Mouse (Mus musculus) neural tube, embryonic 14.5 days (tissue): ENCODE measurements around the gene Rtn1. TPM values are rescaled to one million over a fixed set of nuclear protein-coding genes. Genes with fewer than 3 reads are reported as not detected.
A peak's percentile ranks its signal among the peaks of the same experiment; 100 is the strongest.

Experiments used
- ATAC-seq: fragments of 200-750 bp; cut with Nextera tagmentation; 2 replicates; pipeline ENCODE4 v1.8.0; 2017; ENCODE audit warnings: low read depth, mild to moderate bottlenecking, moderate TSS enrichment, moderate library complexity
- H3K27ac ChIP-seq: fragments of 300-500 bp; sonication (generic); 2 replicates; pipeline ENCODE4 v1.5.1; 2014; ENCODE audit warnings: low read depth, mild to moderate bottlenecking, control low read depth, low read length, moderate library complexity, mixed read lengths
- H3K27me3 ChIP-seq: fragments of 300-500 bp; sonication (generic); 2 replicates; pipeline ENCODE4 v1.6.1; 2014; ENCODE audit warnings: low read length; ENCODE audit not compliant: control insufficient read depth, insufficient read depth
- H3K36me3 ChIP-seq: fragments of 300-500 bp; sonication (generic); 2 replicates; pipeline ENCODE4 v1.6.1; 2014; ENCODE audit warnings: low read length, mixed read lengths; ENCODE audit not compliant: control insufficient read depth, insufficient read depth
- H3K4me1 ChIP-seq: fragments of 300-500 bp; sonication (generic); 2 replicates; pipeline ENCODE4 v1.6.1; 2014; ENCODE audit warnings: low read length; ENCODE audit not compliant: control insufficient read depth, insufficient read depth
- H3K4me2 ChIP-seq: fragments of 300-500 bp; sonication (generic); 2 replicates; pipeline ENCODE4 v1.6.1; 2014; ENCODE audit warnings: mild to moderate bottlenecking, low read depth, low read length, control low read depth
- H3K4me3 ChIP-seq: fragments of 300-500 bp; sonication (generic); 2 replicates; pipeline ENCODE4 v1.5.1; 2014; ENCODE audit warnings: low read depth, low read length, control low read depth, mixed read lengths
- H3K9ac ChIP-seq: fragments of 300-500 bp; sonication (generic); replicated peaks from 2 replicates; pipeline ENCODE4 v1.6.1; 2014; ENCODE audit warnings: low read depth, mild to moderate bottlenecking, control low read depth, low read length, mixed read lengths
- H3K9me3 ChIP-seq: fragments of 300-500 bp; sonication (generic); 2 replicates; pipeline ENCODE4 v1.6.1; 2016; ENCODE audit warnings: low read length; ENCODE audit not compliant: control insufficient read depth
- WGBS: fragments of 180-500 bp; shearing (Covaris S2); extraction: QIAGEN DNeasy Blood & Tissue Kit; methylation state at CpG from one replicate; pipeline ENCODE4 v1.1.7; 2014; 5-methylcytosine and 5-hydroxymethylcytosine counted together
- polyA plus RNA-seq: library from polyadenylated mRNA; unstranded; fragments of >200 nt; fragmentation: Nextera tagmentation; extraction: Ambion mirVana; gene quantifications from 2 replicates; pipeline ENCODE4 v1.2.1, GENCODE M21; 2014

Rtn1 gene
- polyA plus RNA-seq, 1 experiment from 2014 or later: 3,331 TPM

DNA sequence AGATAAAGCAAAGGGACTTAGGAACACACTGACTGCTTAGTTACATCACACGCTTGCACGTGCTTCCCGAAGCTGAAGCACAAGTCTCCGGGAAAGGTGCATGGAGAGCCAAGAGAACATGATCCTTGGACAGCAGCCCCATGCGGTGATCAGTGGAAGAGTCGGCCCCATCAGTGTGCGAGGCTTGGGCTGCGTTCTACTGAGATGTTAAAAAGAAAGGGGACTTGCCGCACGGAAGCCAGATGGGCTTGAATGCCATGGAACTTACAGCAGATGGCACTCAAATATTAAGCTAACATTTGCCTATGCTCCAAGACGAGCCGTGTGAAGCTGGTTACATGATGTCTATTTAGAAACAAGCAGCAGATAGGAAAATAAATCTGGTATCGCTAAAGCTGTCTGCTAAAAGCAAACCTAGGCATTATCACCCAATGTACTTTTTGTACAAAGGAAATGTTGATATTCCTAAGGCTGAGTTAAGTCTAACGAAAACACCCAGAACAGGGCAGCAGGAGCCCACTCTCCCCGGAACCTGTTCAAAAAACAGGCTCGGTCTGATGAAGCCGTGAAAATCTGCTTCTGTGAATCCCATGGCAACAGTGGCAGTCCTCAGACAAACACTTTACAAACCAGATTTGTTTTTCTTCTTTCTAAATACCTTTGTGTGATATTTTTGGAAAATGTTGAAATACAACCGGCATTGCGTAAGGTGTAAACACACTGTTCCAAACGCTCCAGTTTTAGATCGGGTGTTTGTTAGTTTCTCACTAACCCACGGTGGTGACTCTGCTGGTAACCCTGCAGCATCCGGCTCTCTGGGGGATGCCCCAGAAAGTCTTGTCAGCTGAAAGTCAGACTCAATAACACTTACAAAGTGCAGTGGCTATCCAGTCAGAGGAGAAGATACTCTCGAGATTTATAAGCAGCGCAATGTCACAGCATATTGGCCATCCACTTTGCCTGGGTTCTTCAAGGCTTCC, 123.2 kb downstream of the Rtn1 start:
- Histone ChIP-seq H3K4me2 (no peak overlapping the region), H3K27me3 (no peaks in the 10 kb centered on the region), H3K27ac (no peak overlapping the region), H3K4me1 (no peaks in the 10 kb centered on the region), H3K4me3 (no peak overlapping the region), H3K36me3 (no peaks in the 10 kb centered on the region), H3K9me3 (no peaks in the 10 kb centered on the region), H3K9ac (no peak overlapping the region)
- ATAC-seq: no peak; the same call in 1 of the 2 replicates
- WGBS: 70% methylated on average over 25 of the region's 25 CpGs

GRCm38 (mm10) chr12:72284576-72284975, 124.3 kb downstream of the Rtn1 start:
- Histone ChIP-seq H3K9ac (no peak overlapping the region), H3K36me3 (no peaks in the 10 kb centered on the region), H3K27me3 (no peaks in the 10 kb centered on the region), H3K9me3 (no peaks in the 10 kb centered on the region), H3K27ac (no peak overlapping the region), H3K4me2 (no peak overlapping the region), H3K4me3 (no peak overlapping the region), H3K4me1 (no peaks in the 10 kb centered on the region)
- WGBS: 94% methylated on average over 7 of the region's 7 CpGs
- ATAC-seq: no peak

DNA sequence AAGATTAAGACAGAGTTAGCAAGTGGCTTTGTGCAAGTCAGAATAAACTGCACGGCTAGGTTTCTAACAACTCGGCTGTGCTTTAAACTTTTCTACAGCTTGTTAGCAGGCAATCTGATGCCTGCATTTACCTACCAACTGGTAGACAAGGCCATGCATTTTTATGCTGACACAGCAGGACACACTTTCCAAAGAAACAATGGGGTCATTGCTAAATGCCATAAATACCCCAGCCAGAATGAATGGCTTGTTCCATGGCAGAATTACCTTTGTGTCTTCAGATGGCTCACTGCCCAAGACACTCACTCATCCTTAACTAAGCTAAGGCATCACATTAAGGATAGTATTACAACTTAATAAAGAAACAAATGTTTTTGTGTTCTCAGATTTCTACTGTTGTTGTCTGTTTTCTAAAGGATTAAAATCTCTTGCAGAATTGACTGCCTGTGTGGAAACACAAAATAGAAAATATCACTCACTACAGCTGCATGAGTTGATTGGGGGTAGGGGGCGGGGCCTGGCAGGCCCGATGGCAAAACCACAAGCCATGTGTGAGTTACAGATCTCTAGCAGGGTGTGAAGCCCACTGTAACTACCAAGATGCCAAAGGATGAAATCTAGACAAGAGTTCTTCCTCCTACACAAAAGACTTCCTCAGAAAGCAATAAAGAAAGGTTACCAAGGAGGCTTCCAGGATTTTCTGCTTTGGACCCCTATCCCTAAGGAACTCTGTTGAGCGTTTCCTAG, 129.6 kb downstream of the Rtn1 start:
- Histone ChIP-seq H3K9ac (no peak overlapping the region), H3K36me3 (no peaks in the 10 kb centered on the region), H3K27ac (no peak overlapping the region), H3K4me1 (no peaks in the 10 kb centered on the region), H3K4me2 (no peak overlapping the region), H3K9me3 (no peaks in the 10 kb centered on the region), H3K27me3 (no peaks in the 10 kb centered on the region), H3K4me3 (no peak overlapping the region)
- ATAC-seq: no peak
- WGBS: 38% methylated on average over 5 of the region's 5 CpGs

GRCm38 (mm10) chr12:72273721-72274414, 135.0 kb downstream of the Rtn1 start:
- H3K4me1 ChIP-seq: 0 out of 2 replicates have a peak, but pooled peaks cover 4% of the 10 kb centered on the region
- H3K9me3 ChIP-seq: no peaks in the 10 kb centered on the region
- no peak overlapping the region for H3K27ac ChIP-seq
- ATAC-seq: peak; percentile 69; the same call in 1 of the 2 replicates
- no peak overlapping the region for H3K4me3 ChIP-seq
- WGBS: 59% methylated on average over 13 of the region's 13 CpGs
- no peak overlapping the region for H3K9ac ChIP-seq
- H3K4me2 ChIP-seq: no peak overlapping the region
- no peaks in the 10 kb centered on the region for H3K36me3 ChIP-seq
- no peaks in the 10 kb centered on the region for H3K27me3 ChIP-seq

GRCm38 (mm10) chr12:72267614-72268013, 141.2 kb downstream of the Rtn1 start:
- Histone ChIP-seq H3K9ac (no peak overlapping the region), H3K4me1 (peaks cover 10% of the 10 kb centered on the region; the same call in 1 of the 2 replicates), H3K4me2 (no peak overlapping the region), H3K9me3 (no peaks in the 10 kb centered on the region), H3K27ac (no peak overlapping the region), H3K4me3 (no peak overlapping the region), H3K27me3 (no peaks in the 10 kb centered on the region), H3K36me3 (no peaks in the 10 kb centered on the region)
- ATAC-seq: no peak
- WGBS: 83% methylated on average over 2 of the region's 2 CpGs

- Histone ChIP-seq H3K27ac (peak overlapping the region; percentile 28), H3K4me2 (no peak overlapping the region), H3K36me3 (no peaks in the 10 kb centered on the region), H3K27me3 (no peaks in the 10 kb centered on the region), H3K9ac (no peak overlapping the region), H3K4me3 (no peak overlapping the region), H3K9me3 (no peaks in the 10 kb centered on the region), H3K4me1 (peaks cover 10% of the 10 kb centered on the region; the same call in 1 of the 2 replicates)
- WGBS: 86% methylated on average over 3 of the region's 3 CpGs
- peak; percentile 92 for ATAC-seq
These were observed 143.3 kb downstream of the Rtn1 start for GRCm38 (mm10) chr12:72265261-72266228.

GRCm38 (mm10) chr12:72263213-72264103, 145.4 kb downstream of the Rtn1 start:
- H3K4me3 ChIP-seq: no peak overlapping the region
- WGBS: 73% methylated on average over 12 of the region's 12 CpGs
- peak overlapping the region; percentile 40; the same call in 1 of the 2 replicates for H3K27ac ChIP-seq
- H3K9me3 ChIP-seq: no peaks in the 10 kb centered on the region
- H3K9ac ChIP-seq: no peak overlapping the region
- H3K27me3 ChIP-seq: no peaks in the 10 kb centered on the region
- peaks cover 10% of the 10 kb centered on the region; the same call in 1 of the 2 replicates for H3K4me1 ChIP-seq
- H3K4me2 ChIP-seq: no peak overlapping the region
- ATAC-seq: no peak
- no peaks in the 10 kb centered on the region for H3K36me3 ChIP-seq
